Mouse (Mus musculus): ENCODE measurements around the gene Smg9.

DNA sequence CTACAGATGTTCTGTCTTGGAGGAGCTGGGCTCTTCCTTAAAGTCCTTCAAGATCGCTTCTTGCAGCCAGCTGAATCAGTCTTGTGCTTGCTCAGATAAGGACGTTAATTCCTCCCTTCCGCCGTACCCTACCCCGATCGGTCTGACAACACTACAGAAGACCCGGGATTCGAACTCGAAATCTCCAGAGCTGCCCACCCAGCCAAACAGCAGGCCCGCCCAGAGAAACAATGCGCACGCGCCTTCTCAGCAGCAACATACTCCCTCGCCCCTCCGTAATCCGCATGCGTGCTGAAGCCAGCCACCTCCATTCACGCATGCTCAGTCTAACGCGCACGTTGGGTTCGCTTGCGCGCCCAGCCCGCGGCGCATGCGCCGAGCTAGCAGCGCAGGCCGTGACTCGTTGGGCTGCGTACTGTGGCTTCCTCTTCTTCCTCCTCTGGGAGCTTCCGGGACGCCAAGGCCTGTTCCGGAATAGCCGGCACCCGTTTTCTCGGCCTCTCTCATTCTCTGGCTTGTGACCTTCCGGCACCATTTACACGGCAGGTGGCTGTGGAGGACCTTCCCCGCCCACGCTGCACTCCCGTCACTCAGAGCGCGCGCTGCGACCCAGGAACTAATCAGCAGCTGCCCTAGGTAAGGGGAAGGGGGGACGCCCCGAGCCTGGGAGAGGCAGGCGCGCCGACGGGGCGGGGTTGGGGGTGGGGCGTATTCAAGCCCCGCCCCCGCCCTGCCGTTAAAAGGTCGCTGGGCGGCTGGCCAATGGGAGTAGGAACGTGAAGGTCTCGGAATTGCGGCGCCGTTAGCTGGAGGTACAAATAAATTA, at the start of gene Smg9:
- TF ChIP-seq CTCF (conservative IDR thresholded peaks at IDR 0.05; ENCODE audit: insufficient read depth, insufficient read length, low read depth, low read length) (no peak), POLR2A (IDR thresholded peaks at IDR 0.05; ENCODE audit: low read depth, low read length) (no peak)
